Mouse (Mus musculus): ENCODE measurements at regions not wholly inside any gene's neighbourhood (a gene's known extent, or its start where the extent isn't known, plus 50 kb on each side); places are given as distances from the start of the nearest gene placed in this dataset.

DNA sequence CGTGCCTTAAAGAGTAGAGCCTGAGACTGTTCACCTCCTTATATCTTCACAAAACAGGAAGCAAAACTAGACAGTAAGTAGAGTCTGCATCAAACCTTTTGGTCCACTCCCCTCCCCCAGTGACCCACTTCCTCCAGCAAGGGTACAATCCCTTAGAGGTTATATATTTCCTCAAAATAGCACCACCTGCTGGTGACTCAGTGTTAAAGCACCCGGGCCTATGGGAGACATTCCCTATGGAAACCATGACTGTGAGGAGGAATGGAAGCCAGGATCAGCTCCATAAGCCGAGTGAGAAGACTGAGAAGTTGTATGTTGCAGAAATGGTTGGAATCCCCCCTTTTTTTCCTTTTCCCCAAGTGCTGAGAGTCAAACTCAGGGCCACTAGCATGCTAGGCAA, 66.5 kb upstream of the 4931429L15Rik start:
- peaks cover 7% of the 10 kb centered on the region; the same call in 1 of the 2 replicates for H3K27me3 ChIP-seq
- no peaks in the 10 kb centered on the region for H3K36me3 ChIP-seq
- ATAC-seq (replicated peaks; ENCODE audit: low FRiP score), result no peak
- peaks cover 12% of the 10 kb centered on the region for H3K4me1 ChIP-seq
- no peaks in the 10 kb centered on the region for H3K9me3 ChIP-seq (replicated peaks)
- 94% methylated on average over 3 of the region's 3 CpGs for WGBS
- no peak overlapping the region for H3K4me2 ChIP-seq
- no peak overlapping the region for H3K9ac ChIP-seq
- H3K27ac ChIP-seq, result no peak overlapping the region
- H3K4me3 ChIP-seq (replicated peaks), result no peak overlapping the region

- no peak overlapping the region for H3K27ac ChIP-seq
Observed at GRCm38 (mm10) chr9:46381342-46381741, 61.6 kb upstream of the 4931429L15Rik start.

DNA sequence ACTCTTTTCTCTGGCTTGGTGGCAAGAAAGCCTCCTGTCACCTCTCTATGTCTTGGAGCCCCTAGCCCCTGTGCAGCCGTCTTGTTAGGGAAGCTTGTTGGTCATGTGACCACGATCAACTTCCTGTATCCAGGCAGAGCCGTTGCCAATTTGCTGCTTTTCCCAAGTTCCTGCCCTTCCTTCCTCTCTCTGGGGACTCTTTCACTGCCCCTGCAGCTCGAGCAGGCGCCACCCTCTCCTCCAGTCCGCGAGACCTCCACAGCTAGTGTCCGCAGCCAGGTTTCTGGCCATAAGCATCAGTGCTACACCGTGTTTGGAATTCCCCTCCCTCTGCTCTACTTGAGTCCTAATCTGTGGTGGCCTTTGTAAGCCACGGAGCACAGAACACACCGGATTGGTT, 59.7 kb upstream of the 4931429L15Rik start:
- Histone ChIP-seq H3K9me3 (replicated peaks) (no peaks in the 10 kb centered on the region; the same call in 1 of the 2 replicates), H3K4me1 (0 out of 2 replicates have a peak, but pooled peaks cover 3% of the 10 kb centered on the region), H3K9ac (no peak overlapping the region), H3K4me2 (no peak overlapping the region), H3K36me3 (no peaks in the 10 kb centered on the region), H3K4me3 (replicated peaks) (no peak overlapping the region), H3K27ac (no peak overlapping the region), H3K27me3 (no peaks in the 10 kb centered on the region)
- no peak for ATAC-seq (replicated peaks; ENCODE audit: low FRiP score)
- 70% methylated on average over 11 of the region's 11 CpGs for WGBS

More at GRCm38 (mm10) chr9:46381342-46381741, 61.6 kb upstream of the 4931429L15Rik start:
- Histone ChIP-seq H3K4me3 (replicated peaks) (no peak overlapping the region), H3K9me3 (replicated peaks) (no peaks in the 10 kb centered on the region), H3K27me3 (no peaks in the 10 kb centered on the region), H3K36me3 (no peaks in the 10 kb centered on the region), H3K4me1 (0 out of 2 replicates have a peak, but pooled peaks cover 3% of the 10 kb centered on the region), H3K9ac (no peak overlapping the region), H3K4me2 (no peak overlapping the region)
- WGBS, result 60% methylated on average over 4 of the region's 4 CpGs
- ATAC-seq (replicated peaks; ENCODE audit: low FRiP score), result no peak

GRCm38 (mm10) chr9:46378339-46378738, 58.6 kb upstream of the 4931429L15Rik start:
- ATAC-seq (replicated peaks; ENCODE audit: low FRiP score), result no peak
- Histone ChIP-seq H3K4me1 (0 out of 2 replicates have a peak, but pooled peaks cover 3% of the 10 kb centered on the region), H3K27me3 (no peaks in the 10 kb centered on the region), H3K9me3 (replicated peaks) (no peaks in the 10 kb centered on the region; the same call in 1 of the 2 replicates), H3K4me3 (replicated peaks) (no peak overlapping the region), H3K4me2 (no peak overlapping the region), H3K36me3 (no peaks in the 10 kb centered on the region), H3K9ac (no peak overlapping the region), H3K27ac (no peak overlapping the region)
- WGBS, result 94% methylated on average over 3 of the region's 3 CpGs

Data from kidney, embryonic 15.5 days (tissue).